Mouse (Mus musculus): ENCODE results near the gene Fgfr2.

The Fgfr2 gene

DNA sequence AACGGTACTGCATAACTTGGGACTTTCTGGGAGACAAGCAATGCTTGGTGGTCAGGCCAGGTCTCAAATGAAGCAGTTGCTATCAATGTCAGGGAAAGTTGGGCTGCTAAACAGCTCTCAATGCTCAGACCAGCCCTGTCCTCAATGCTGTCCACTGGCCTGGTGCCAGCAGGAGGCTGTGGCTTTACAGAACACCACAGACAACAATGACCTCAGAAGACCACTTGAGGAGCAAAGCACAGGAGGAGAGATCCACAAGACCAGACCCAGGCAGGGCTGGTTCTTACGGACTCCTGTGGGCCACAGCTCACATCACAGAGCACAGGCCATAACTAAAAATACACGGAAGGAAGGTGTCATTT, 368.8 kb downstream of the Fgfr2 start:
- H3K4me1 ChIP-seq (replicated peaks; ENCODE audit: low read depth, low read length): peaks cover 2% of the 10 kb centered on the region; the same call in 1 of the 2 replicates
- H3K36me3 ChIP-seq (ENCODE audit: insufficient read depth, low read length): peaks cover 29% of the 10 kb centered on the region
- H3K4me3 ChIP-seq (replicated peaks; ENCODE audit: low read length): no peak overlapping the region
- no peaks in the 10 kb centered on the region for H3K9me3 ChIP-seq (ENCODE audit: low read length)
- no peak for TF ChIP-seq CTCF (conservative IDR thresholded peaks at IDR 0.05; ENCODE audit: low read length)
- no peak for TF ChIP-seq POU5F1 (IDR thresholded peaks at IDR 0.05; ENCODE audit: borderline replicate concordance, low read length)
- no peak for TF ChIP-seq NANOG (IDR thresholded peaks at IDR 0.05; ENCODE audit: borderline replicate concordance, low read length)
- no peaks in the 10 kb centered on the region for H3K27me3 ChIP-seq (ENCODE audit: insufficient read depth, low read length)

DNA sequence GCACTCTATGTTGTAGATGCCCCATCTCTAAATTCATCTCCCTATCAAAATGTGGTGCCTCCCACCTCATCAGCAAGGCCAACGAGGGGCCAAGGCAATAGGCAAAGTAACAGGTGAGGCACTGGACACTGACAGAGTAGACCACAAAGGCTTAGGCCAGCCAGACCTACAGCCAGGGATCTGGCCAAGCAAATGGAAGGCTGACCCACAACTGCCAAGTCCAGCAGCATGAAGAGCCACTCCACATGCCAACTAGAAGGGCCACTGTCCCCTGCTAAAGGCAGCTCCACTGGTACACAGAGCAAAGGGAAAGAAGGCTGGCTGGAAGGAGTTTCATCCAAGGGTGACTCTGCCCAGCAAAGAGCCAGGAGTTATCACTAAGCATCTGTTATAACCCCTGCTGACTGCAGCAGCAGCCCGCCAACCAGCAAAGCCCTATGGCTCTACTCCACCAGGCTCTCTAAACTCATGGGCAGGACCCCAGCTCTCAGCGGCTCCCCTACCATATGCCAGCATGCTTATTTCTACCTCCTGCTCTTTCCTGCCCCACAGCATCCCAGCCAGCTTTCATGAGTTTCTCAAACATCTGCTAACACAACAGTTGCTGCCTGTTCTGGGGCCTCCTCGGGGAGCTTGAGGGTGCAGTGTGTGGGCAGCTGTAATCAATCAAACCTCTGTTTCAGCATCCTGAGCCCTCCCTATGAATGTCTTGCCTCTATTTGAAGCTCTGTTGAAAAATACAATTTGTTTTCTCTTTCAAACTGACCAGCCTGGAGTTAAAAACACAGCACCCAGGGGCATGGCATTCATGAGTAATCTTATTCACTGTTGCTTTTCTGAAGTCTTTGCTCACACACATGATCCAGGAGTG, 369.4 kb downstream of the Fgfr2 start:
- Histone ChIP-seq H3K36me3 (ENCODE audit: insufficient read depth, low read length) (peaks cover 25% of the 10 kb centered on the region), H3K4me1 (replicated peaks; ENCODE audit: low read depth, low read length) (no peaks in the 10 kb centered on the region), H3K9me3 (ENCODE audit: low read length) (no peaks in the 10 kb centered on the region), H3K27me3 (ENCODE audit: insufficient read depth, low read length) (no peaks in the 10 kb centered on the region), H3K4me3 (replicated peaks; ENCODE audit: low read length) (no peak overlapping the region)
- TF ChIP-seq NANOG (IDR thresholded peaks at IDR 0.05; ENCODE audit: borderline replicate concordance, low read length) (no peak), POU5F1 (IDR thresholded peaks at IDR 0.05; ENCODE audit: borderline replicate concordance, low read length) (no peak), CTCF (conservative IDR thresholded peaks at IDR 0.05; ENCODE audit: low read length) (no peak)

DNA sequence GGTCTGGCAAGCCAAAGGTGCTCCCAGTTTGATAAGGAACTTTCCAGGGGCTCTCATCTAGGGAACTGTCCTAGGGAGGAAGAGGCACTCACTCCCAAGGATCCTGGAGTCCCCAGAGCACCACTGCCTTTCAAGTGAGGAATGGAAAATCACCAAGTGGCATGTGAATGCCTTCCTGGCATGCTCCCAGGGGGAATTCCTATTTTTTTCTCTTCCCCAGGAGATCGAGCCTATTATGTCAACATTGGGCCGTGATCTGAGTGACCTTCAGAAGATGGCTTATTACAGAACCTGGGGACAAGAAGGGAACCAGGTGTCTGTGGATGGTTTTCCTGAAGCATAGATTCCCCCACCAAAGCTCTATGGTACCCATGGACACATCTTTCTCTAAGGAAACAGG, 371.4 kb downstream of the Fgfr2 start:
- TF ChIP-seq NANOG (IDR thresholded peaks at IDR 0.05; ENCODE audit: borderline replicate concordance, low read length): no peak
- TF ChIP-seq CTCF (conservative IDR thresholded peaks at IDR 0.05; ENCODE audit: low read length): no peak
- TF ChIP-seq POU5F1 (IDR thresholded peaks at IDR 0.05; ENCODE audit: borderline replicate concordance, low read length): no peak
- no peaks in the 10 kb centered on the region for H3K9me3 ChIP-seq (ENCODE audit: low read length)
- H3K4me3 ChIP-seq (replicated peaks; ENCODE audit: low read length): no peak overlapping the region
- H3K4me1 ChIP-seq (replicated peaks; ENCODE audit: low read depth, low read length): no peaks in the 10 kb centered on the region
- no peaks in the 10 kb centered on the region for H3K27me3 ChIP-seq (ENCODE audit: insufficient read depth, low read length)
- H3K36me3 ChIP-seq (ENCODE audit: insufficient read depth, low read length): peaks cover 4% of the 10 kb centered on the region; the same call in 1 of the 2 replicates

DNA sequence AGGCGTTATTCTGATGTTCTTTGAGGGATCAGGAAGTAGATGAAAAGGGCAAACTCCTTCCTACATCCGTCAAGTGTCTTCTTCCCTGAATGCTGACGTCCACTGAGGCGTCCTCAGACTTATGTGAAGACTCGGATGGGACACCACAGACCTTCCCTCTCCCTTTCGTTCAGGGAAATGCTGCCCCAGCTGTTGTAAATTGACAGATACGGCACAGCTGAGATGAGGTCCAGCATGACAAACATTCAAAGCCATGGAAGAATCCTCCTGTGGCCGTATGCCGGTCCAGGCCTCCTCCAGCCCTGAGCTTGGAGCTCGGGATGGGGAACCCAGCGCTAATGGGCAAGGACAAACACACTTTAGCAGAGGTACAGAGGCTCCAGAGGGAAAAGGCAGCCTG, 373.6 kb downstream of the Fgfr2 start:
- TF ChIP-seq CTCF (conservative IDR thresholded peaks at IDR 0.05; ENCODE audit: low read length): no peak
- no peak for TF ChIP-seq POU5F1 (IDR thresholded peaks at IDR 0.05; ENCODE audit: borderline replicate concordance, low read length)
- TF ChIP-seq NANOG (IDR thresholded peaks at IDR 0.05; ENCODE audit: borderline replicate concordance, low read length): no peak
- Histone ChIP-seq H3K27me3 (ENCODE audit: insufficient read depth, low read length) (no peaks in the 10 kb centered on the region), H3K4me3 (replicated peaks; ENCODE audit: low read length) (no peak overlapping the region), H3K4me1 (replicated peaks; ENCODE audit: low read depth, low read length) (no peaks in the 10 kb centered on the region), H3K36me3 (ENCODE audit: insufficient read depth, low read length) (0 out of 2 replicates have a peak, but pooled peaks cover 3% of the 10 kb centered on the region), H3K9me3 (ENCODE audit: low read length) (no peaks in the 10 kb centered on the region)

DNA sequence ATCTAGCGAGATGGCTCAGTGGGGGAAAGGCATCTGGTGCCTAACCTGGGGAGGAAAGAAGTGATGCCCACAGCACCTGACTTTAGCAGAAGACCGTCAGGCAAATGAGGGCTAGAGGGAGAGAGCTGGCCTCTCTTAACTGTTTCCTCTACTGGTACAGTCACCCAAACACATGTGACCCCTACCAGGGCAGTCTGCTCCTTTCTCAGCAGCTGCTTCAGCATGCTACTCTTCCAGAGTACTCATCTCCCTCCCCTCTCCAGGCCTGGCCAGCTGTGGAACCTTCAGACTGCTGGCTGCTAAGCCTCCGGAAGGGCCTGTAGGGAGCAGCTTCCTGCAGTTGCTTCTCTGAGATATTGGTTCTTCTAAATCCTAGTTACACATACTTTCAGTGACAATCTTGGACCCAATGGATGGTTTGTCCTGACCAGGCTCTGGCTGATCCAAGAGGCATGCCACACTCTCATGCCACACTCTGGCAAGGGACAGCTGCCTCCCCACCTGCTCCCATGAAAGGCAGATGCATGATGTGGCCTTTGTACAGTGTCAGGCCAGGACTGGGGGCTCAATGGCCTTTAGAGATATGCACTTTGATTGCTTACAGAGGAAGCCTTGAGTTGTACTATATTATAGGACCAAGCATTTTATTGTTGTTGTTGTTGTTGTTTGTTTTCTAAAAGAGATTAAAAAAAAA, 374.9 kb downstream of the Fgfr2 start:
- Histone ChIP-seq H3K4me3 (replicated peaks; ENCODE audit: low read length) (no peak overlapping the region), H3K4me1 (replicated peaks; ENCODE audit: low read depth, low read length) (no peaks in the 10 kb centered on the region), H3K36me3 (ENCODE audit: insufficient read depth, low read length) (0 out of 2 replicates have a peak, but pooled peaks cover 3% of the 10 kb centered on the region), H3K27me3 (ENCODE audit: insufficient read depth, low read length) (0 out of 2 replicates have a peak, but pooled peaks cover under 1% of the 10 kb centered on the region), H3K9me3 (ENCODE audit: low read length) (no peaks in the 10 kb centered on the region)
- TF ChIP-seq CTCF (conservative IDR thresholded peaks at IDR 0.05; ENCODE audit: low read length): no peak
- TF ChIP-seq NANOG (IDR thresholded peaks at IDR 0.05; ENCODE audit: borderline replicate concordance, low read length): no peak
- TF ChIP-seq POU5F1 (IDR thresholded peaks at IDR 0.05; ENCODE audit: borderline replicate concordance, low read length): no peak

DNA sequence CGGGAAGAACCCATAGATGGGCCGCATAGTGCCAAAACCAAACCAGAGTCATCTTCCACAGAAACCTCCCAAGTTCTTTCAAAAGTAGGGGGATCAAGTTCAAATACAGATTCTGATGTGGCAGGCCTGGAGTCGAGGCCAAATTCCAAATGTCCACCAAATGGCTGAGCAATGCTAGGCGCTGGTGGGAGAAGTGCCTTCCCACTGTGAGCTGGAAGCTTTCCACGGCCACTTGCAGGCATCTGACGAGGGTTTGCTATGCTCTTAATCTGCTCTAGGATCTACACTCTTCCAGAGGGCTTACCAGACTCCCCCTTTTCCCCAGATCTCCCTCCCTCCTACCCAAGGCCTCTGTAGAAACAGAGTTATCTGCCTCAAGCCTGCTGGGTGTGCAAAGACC, 376.1 kb downstream of the Fgfr2 start:
- Histone ChIP-seq H3K9me3 (ENCODE audit: low read length) (no peaks in the 10 kb centered on the region), H3K4me3 (replicated peaks; ENCODE audit: low read length) (no peak overlapping the region), H3K36me3 (ENCODE audit: insufficient read depth, low read length) (no peaks in the 10 kb centered on the region), H3K4me1 (replicated peaks; ENCODE audit: low read depth, low read length) (peaks cover 11% of the 10 kb centered on the region), H3K27me3 (ENCODE audit: insufficient read depth, low read length) (0 out of 2 replicates have a peak, but pooled peaks cover 4% of the 10 kb centered on the region)
- TF ChIP-seq NANOG (IDR thresholded peaks at IDR 0.05; ENCODE audit: borderline replicate concordance, low read length) (no peak), CTCF (conservative IDR thresholded peaks at IDR 0.05; ENCODE audit: low read length) (no peak), POU5F1 (IDR thresholded peaks at IDR 0.05; ENCODE audit: borderline replicate concordance, low read length) (no peak)

DNA sequence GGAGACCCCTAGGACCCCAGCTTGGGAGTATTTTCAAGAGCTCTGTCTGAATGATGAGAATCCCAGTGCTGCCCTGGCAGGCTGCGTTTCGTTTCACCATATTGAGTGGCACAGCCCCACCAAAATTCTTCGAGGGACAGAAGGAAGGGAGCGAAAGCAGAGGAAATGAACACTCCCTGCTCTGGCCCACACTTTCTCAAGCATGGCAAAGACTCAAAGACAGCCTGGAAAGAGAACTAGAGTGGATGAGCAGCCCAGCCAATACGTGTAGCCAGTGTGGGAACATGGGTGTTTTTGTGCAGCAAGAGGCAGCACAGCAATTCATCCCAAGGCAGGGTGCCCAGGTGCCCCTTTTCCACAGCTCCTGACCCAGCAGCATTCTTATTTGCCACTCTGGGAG, 380.2 kb downstream of the Fgfr2 start:
- H3K4me1 ChIP-seq (replicated peaks; ENCODE audit: low read depth, low read length): peaks cover 23% of the 10 kb centered on the region
- no peak for TF ChIP-seq CTCF (conservative IDR thresholded peaks at IDR 0.05; ENCODE audit: low read length)
- no peak for TF ChIP-seq POU5F1 (IDR thresholded peaks at IDR 0.05; ENCODE audit: borderline replicate concordance, low read length)
- TF ChIP-seq NANOG (IDR thresholded peaks at IDR 0.05; ENCODE audit: borderline replicate concordance, low read length): no peak
- H3K4me3 ChIP-seq (replicated peaks; ENCODE audit: low read length): no peak overlapping the region
- H3K9me3 ChIP-seq (ENCODE audit: low read length): no peaks in the 10 kb centered on the region
- no peaks in the 10 kb centered on the region for H3K36me3 ChIP-seq (ENCODE audit: insufficient read depth, low read length)
- 0 out of 2 replicates have a peak, but pooled peaks cover 4% of the 10 kb centered on the region for H3K27me3 ChIP-seq (ENCODE audit: insufficient read depth, low read length)

DNA sequence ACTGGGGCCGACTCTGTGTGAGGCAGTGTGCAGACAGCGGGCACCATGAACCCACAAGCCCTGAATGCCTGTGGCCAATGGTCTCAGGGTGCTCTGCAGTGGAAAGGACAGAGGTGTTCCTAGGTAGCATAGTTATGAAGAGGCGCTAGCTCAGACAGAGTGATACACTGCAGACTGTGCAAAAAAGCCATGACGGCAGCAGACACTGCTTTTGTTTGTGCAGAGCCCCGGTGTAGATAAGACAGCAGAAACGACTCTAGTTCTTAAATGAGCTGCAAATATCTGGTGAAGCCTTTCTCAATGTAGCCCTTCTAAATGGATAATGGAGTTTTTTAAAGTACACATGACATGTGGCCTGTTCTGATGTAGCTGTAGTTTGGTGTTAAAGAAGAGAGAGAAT, 383.3 kb downstream of the Fgfr2 start:
- Histone ChIP-seq H3K9me3 (ENCODE audit: low read length) (no peaks in the 10 kb centered on the region), H3K4me3 (replicated peaks; ENCODE audit: low read length) (no peak overlapping the region), H3K36me3 (ENCODE audit: insufficient read depth, low read length) (no peaks in the 10 kb centered on the region), H3K27me3 (ENCODE audit: insufficient read depth, low read length) (0 out of 2 replicates have a peak, but pooled peaks cover 4% of the 10 kb centered on the region), H3K4me1 (replicated peaks; ENCODE audit: low read depth, low read length) (peaks cover 48% of the 10 kb centered on the region)
- TF ChIP-seq NANOG (IDR thresholded peaks at IDR 0.05; ENCODE audit: borderline replicate concordance, low read length) (no peak), POU5F1 (IDR thresholded peaks at IDR 0.05; ENCODE audit: borderline replicate concordance, low read length) (no peak), CTCF (conservative IDR thresholded peaks at IDR 0.05; ENCODE audit: low read length) (no peak)

Measured in E14TG2a.4 (cell line).